Mouse (Mus musculus) embryonic facial prominence, embryonic 11.5 days (tissue): ENCODE measurements around the gene Gm6583. TPM values are rescaled to one million over a fixed set of nuclear protein-coding genes. Genes with fewer than 3 reads are reported as not detected.

ENCODE experiments used
- ATAC-seq: fragments of 200-750 bp; cut with Nextera tagmentation; replicated peaks from 2 replicates; pipeline ENCODE4 v1.8.0; 2017; ENCODE audit warnings: low read depth; ENCODE audit not compliant: insufficient number of reproducible peaks, low FRiP score, low TSS enrichment
- DNase-seq: peaks from one replicate; pipeline ENCODE4 v3.0.0-alpha.2; 2015; ENCODE audit warnings: low spot score
- H3K27ac ChIP-seq: fragments of 300-500 bp; sonication (generic); replicated peaks from 2 replicates; pipeline ENCODE4 v1.5.1; 2014; ENCODE audit warnings: mild to moderate bottlenecking, low read depth, low read length, control low read depth
- H3K27me3 ChIP-seq: fragments of 300-500 bp; sonication (generic); 2 replicates; pipeline ENCODE4 v1.6.1; 2014; ENCODE audit warnings: mild to moderate bottlenecking, low read length, moderate library complexity, mixed read lengths; ENCODE audit not compliant: control insufficient read depth, insufficient read depth
- H3K36me3 ChIP-seq: fragments of 300-500 bp; sonication (generic); replicated peaks from 2 replicates; pipeline ENCODE4 v1.6.1; 2014; ENCODE audit warnings: low read depth, mild to moderate bottlenecking, low read length, moderate library complexity, mixed read lengths; ENCODE audit not compliant: control insufficient read depth, insufficient read depth
- H3K4me1 ChIP-seq: fragments of 300-500 bp; sonication (generic); 2 replicates; pipeline ENCODE4 v1.6.1; 2014; ENCODE audit warnings: low read length, mixed read lengths; ENCODE audit not compliant: control insufficient read depth, insufficient read depth
- H3K4me2 ChIP-seq: fragments of 300-500 bp; sonication (generic); 2 replicates; pipeline ENCODE4 v1.6.1; 2014; ENCODE audit warnings: low read depth, mild to moderate bottlenecking, control low read depth, low read length, moderate library complexity
- H3K4me3 ChIP-seq: fragments of 300-500 bp; sonication (generic); 2 replicates; pipeline ENCODE4 v1.5.1; 2014; ENCODE audit warnings: low read depth, low read length, control low read depth
- H3K9ac ChIP-seq: fragments of 300-500 bp; sonication (generic); replicated peaks from 2 replicates; pipeline ENCODE4 v1.6.1; 2014; ENCODE audit warnings: mild to moderate bottlenecking, control low read depth, low read length
- H3K9me3 ChIP-seq: fragments of 300-500 bp; sonication (generic); replicated peaks from 2 replicates; pipeline ENCODE4 v1.6.1; 2016; ENCODE audit warnings: mild to moderate bottlenecking, low read length, inconsistent platforms, mixed read lengths; ENCODE audit not compliant: control insufficient read depth
- WGBS: fragments of 180-500 bp; shearing (Covaris S2); extraction: QIAGEN DNeasy Blood & Tissue Kit; methylation state at CpG from one replicate; pipeline ENCODE4 v1.1.7; 2014; 5-methylcytosine and 5-hydroxymethylcytosine counted together
- polyA plus RNA-seq: library from polyadenylated mRNA; unstranded; fragments of >200 nt; fragmentation: Nextera tagmentation; extraction: Ambion mirVana; gene quantifications from 2 replicates; pipeline ENCODE4 v1.2.1, GENCODE M21; 2014

The Gm6583 gene
- polyA plus RNA-seq, 1 experiment from 2014 or later, result 0.08 TPM

- no peak overlapping the region for H3K4me2 ChIP-seq
- H3K4me3 ChIP-seq, result no peak overlapping the region
- H3K4me1 ChIP-seq, result no peaks in the 10 kb centered on the region
- no peak overlapping the region for H3K27ac ChIP-seq
- H3K27me3 ChIP-seq, result no peaks in the 10 kb centered on the region
- no peaks in the 10 kb centered on the region for H3K9me3 ChIP-seq
- no peak overlapping the region; the same call in 1 of the 2 replicates for H3K9ac ChIP-seq
- H3K36me3 ChIP-seq, result no peaks in the 10 kb centered on the region
- 87% methylated on average over 16 of the region's 16 CpGs for WGBS
- no peak for DNase-seq
- ATAC-seq, result no peak
Measured at GRCm38 (mm10) chr5:112346211-112346965, 9.4 kb downstream of the Gm6583 start.

GRCm38 (mm10) chr5:112344092-112344960, 11.5 kb downstream of the Gm6583 start:
- Histone ChIP-seq H3K9me3 (no peaks in the 10 kb centered on the region), H3K9ac (no peak overlapping the region), H3K4me3 (no peak overlapping the region), H3K4me2 (no peak overlapping the region), H3K4me1 (no peaks in the 10 kb centered on the region), H3K36me3 (no peaks in the 10 kb centered on the region), H3K27ac (no peak overlapping the region), H3K27me3 (no peaks in the 10 kb centered on the region)
- DNase-seq, result no peak
- 77% methylated on average over 6 of the region's 6 CpGs for WGBS
- no peak for ATAC-seq

DNA sequence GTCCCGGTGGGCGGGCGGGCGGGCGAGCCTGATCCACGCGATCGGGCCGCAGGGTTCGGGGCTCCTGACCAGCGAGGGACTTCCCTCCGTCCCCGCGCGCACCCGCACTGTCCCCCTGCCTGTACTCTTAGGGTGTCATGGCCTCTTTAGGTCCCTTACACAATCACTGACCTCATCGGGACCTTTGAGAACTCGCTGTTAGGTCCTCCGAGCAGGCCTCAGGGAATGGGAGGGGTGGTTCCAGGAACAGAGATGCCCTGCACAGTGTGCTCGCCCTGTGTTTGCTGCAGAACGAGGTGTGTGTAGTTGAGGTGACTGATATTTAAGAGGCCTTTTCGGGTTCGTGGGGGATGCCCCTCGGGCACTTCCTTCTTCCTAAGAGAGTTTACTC, 12.6 kb downstream of the Gm6583 start:
- 0% methylated on average over 24 of the region's 24 CpGs for WGBS
- peak overlapping the region; percentile 57 for H3K4me2 ChIP-seq
- DNase-seq, result peak; percentile 43
- no peaks in the 10 kb centered on the region for H3K36me3 ChIP-seq
- H3K27me3 ChIP-seq, result no peaks in the 10 kb centered on the region
- no peak overlapping the region for H3K27ac ChIP-seq
- H3K4me1 ChIP-seq, result no peaks in the 10 kb centered on the region
- H3K9ac ChIP-seq, result peak overlapping the region; percentile 77
- no peaks in the 10 kb centered on the region for H3K9me3 ChIP-seq
- peak; percentile 57 for ATAC-seq
- peak overlapping the region; percentile 82 for H3K4me3 ChIP-seq

DNA sequence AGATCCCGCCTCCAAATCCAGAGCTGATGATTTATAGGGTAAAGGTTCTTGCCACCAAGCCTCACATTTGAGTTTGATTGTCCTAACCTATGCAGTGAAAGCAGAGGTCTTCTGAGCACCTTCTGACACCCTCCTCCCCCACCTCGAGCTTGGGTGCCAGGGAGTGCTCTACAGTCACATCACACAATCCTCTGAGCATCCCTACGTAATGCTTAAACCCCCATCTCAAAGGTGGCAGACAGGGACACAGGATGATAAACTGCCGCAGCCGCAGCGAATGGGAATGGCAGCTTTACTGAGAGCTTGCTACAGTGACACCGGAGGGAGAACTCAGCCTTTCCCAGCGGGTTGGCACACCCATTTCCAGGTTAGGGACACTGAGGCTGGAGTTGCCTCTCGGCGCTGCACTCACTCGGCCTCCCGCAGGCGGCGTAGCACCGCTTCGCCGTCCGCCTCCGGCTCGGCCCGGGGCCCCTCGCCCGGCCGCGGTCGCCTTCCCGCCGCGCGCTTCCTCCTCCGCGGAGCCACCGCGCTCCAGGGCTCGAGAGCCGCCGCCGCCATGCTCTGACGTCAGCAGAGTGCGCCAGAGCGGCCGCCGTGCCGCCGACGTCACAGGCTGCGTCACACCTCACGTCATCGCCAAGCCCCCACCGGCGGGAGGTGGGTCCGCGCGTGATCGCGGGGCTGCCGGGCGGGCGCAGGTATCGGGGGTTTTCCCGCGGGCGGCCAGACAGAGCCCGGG, 13.2 kb downstream of the Gm6583 start, which contains the start of the genes Srrd and Hps4:
Srrd (minus strand) TSS at position 578 of the 742 bp plus-strand sequence.
Hps4 (plus strand) TSS at position 621 of the 742 bp plus-strand sequence.
- peak; percentile 87 for DNase-seq
- H3K4me1 ChIP-seq, result no peaks in the 10 kb centered on the region
- H3K9ac ChIP-seq, result peak within 1 kb of the TSS; percentile 77
- peak within 1 kb of the TSS; percentile 57 for H3K4me2 ChIP-seq
- ATAC-seq, result no peak
- no peaks in the 10 kb centered on the region for H3K9me3 ChIP-seq
- peak within 1 kb of the TSS; percentile 82 for H3K4me3 ChIP-seq
- peaks cover 2% of the 10 kb centered on the region for H3K36me3 ChIP-seq
- WGBS, result 2% methylated on average over 57 of the region's 64 CpGs
- no peak within 1 kb of the TSS for H3K27ac ChIP-seq
- no peaks in the 10 kb centered on the region for H3K27me3 ChIP-seq

GRCm38 (mm10) chr5:112339215-112339614, 16.6 kb downstream of the Gm6583 start:
- no peaks in the 10 kb centered on the region for H3K27me3 ChIP-seq
- peaks cover 19% of the 10 kb centered on the region for H3K36me3 ChIP-seq
- no peak overlapping the region for H3K4me3 ChIP-seq
- no peak overlapping the region for H3K27ac ChIP-seq
- WGBS, result 78% methylated on average over 7 of the region's 7 CpGs
- no peaks in the 10 kb centered on the region for H3K9me3 ChIP-seq
- no peak overlapping the region for H3K4me2 ChIP-seq
- no peaks in the 10 kb centered on the region for H3K4me1 ChIP-seq
- ATAC-seq, result no peak
- H3K9ac ChIP-seq, result no peak overlapping the region
- no peak for DNase-seq

DNA sequence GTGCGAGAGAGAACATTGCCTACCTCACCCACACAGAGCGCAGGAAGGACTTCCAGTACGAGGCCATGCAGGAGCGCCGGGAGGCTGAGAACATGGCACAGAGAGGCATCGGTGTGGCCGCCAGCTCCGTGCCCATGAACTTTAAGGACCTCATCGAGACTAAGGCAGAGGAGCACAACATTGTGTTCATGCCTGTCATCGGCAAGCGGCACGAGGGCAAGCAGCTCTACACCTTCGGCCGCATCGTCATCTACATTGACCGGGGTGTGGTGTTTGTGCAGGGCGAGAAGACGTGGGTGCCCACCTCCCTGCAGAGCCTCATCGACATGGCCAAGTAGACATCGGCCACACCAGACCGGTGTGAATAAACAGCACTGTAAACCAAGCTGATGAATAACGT, 18.8 kb downstream of the Gm6583 start:
- no peak for DNase-seq
- H3K9ac ChIP-seq, result no peak overlapping the region
- H3K36me3 ChIP-seq, result peaks cover 19% of the 10 kb centered on the region

DNA sequence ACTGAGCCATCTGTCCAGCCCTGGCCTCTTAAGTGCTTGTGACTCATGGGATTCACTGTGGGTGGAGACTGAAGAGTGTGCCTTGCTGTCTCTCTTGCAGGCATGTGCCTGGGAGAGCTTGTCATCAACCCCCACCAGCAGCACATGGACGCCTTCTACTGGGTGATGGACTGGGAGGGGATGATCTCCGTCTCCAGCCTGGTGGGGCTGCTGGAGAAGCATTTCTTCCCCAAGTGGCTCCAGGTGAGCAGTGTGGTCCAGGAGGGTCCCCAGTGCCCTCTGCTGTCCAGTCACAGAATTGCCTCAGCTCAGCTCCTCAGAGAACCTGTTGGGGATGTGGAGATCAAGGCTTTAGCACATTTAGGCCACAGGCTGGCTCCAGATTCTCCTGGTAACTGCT, 20.4 kb downstream of the Gm6583 start:
- H3K9me3 ChIP-seq, result no peaks in the 10 kb centered on the region
- no peak overlapping the region for H3K27ac ChIP-seq
- H3K4me3 ChIP-seq, result no peak overlapping the region
- peaks cover 23% of the 10 kb centered on the region for H3K36me3 ChIP-seq
- no peaks in the 10 kb centered on the region for H3K27me3 ChIP-seq
- H3K4me1 ChIP-seq, result no peaks in the 10 kb centered on the region
- WGBS, result 31% methylated on average over 2 of the region's 2 CpGs
- peak; percentile 68 for DNase-seq
- no peak for ATAC-seq
- no peak overlapping the region for H3K4me2 ChIP-seq
- H3K9ac ChIP-seq, result no peak overlapping the region

More for the DNA sequence above, 18.8 kb downstream of the Gm6583 start:
- no peak overlapping the region for H3K27ac ChIP-seq
- no peak for ATAC-seq
- H3K4me3 ChIP-seq, result no peak overlapping the region
- H3K4me2 ChIP-seq, result no peak overlapping the region
- no peaks in the 10 kb centered on the region for H3K27me3 ChIP-seq
- H3K9me3 ChIP-seq, result no peaks in the 10 kb centered on the region
- 94% methylated on average over 22 of the region's 22 CpGs for WGBS
- no peaks in the 10 kb centered on the region for H3K4me1 ChIP-seq
